Mouse (Mus musculus) liver, postnatal 0 days (tissue): ENCODE measurements around the gene Tnnt3. TPM values are rescaled to one million over a fixed set of nuclear protein-coding genes. Genes with fewer than 3 reads are reported as not detected.

Source experiments
- ATAC-seq: fragments of 200-750 bp; cut with Nextera tagmentation; 2 replicates; pipeline ENCODE4 v1.8.0; 2017; ENCODE audit warnings: mild to moderate bottlenecking, moderate library complexity
- DNase-seq: peaks from one replicate; pipeline ENCODE4 v3.0.0-alpha.2; 2016
- H3K27ac ChIP-seq: fragments of 300-500 bp; sonication (generic); 2 replicates; pipeline ENCODE4 v1.5.1; 2014; ENCODE audit warnings: antibody characterized with exemption, moderate library complexity, mild to moderate bottlenecking, low read depth
- H3K27me3 ChIP-seq: fragments of 300-500 bp; sonication (generic); 2 replicates; pipeline ENCODE4 v1.6.1; 2014; ENCODE audit warnings: low read length, control low read depth, mixed read lengths; ENCODE audit not compliant: insufficient read depth
- H3K36me3 ChIP-seq: fragments of 300-500 bp; sonication (generic); replicated peaks from 2 replicates; pipeline ENCODE4 v1.6.1; 2014; ENCODE audit warnings: mild to moderate bottlenecking, control low read depth, low read length, moderate library complexity, mixed read lengths; ENCODE audit not compliant: insufficient read depth
- H3K4me1 ChIP-seq: fragments of 300-500 bp; sonication (generic); 2 replicates; pipeline ENCODE4 v1.6.1; 2014; ENCODE audit warnings: antibody characterized with exemption, mild to moderate bottlenecking, control low read depth; ENCODE audit not compliant: insufficient read depth
- H3K4me2 ChIP-seq: fragments of 300-500 bp; sonication (generic); 2 replicates; pipeline ENCODE4 v1.6.1; 2014; ENCODE audit warnings: low read depth, mild to moderate bottlenecking, low read length, moderate library complexity, mixed read lengths
- H3K4me3 ChIP-seq: fragments of 300-500 bp; sonication (generic); 2 replicates; pipeline ENCODE4 v1.5.1; 2014; ENCODE audit warnings: low read depth, low read length
- H3K9ac ChIP-seq: fragments of 300-500 bp; sonication (generic); replicated peaks from 2 replicates; pipeline ENCODE4 v1.6.1; 2014; ENCODE audit warnings: mild to moderate bottlenecking, moderate library complexity
- H3K9me3 ChIP-seq: fragments of 300-500 bp; sonication (generic); 2 replicates; pipeline ENCODE4 v1.6.1; 2016; ENCODE audit warnings: mild to moderate bottlenecking, control low read depth, low read length, mixed read lengths
- CTCF ChIP-seq: sonication (generic); IDR thresholded peaks from 2 replicates; pipeline ENCODE4 v1.5.1; 2016; ENCODE audit warnings: antibody characterized with exemption, low read depth
- EP300 ChIP-seq: IDR thresholded peaks from 2 replicates; pipeline ENCODE4 v1.6.1; 2016; ENCODE audit warnings: antibody characterized with exemption, low read depth, mild to moderate bottlenecking
- WGBS: fragments of 180-500 bp; shearing (Covaris S2); extraction: QIAGEN DNeasy Blood & Tissue Kit; methylation state at CpG from one replicate; pipeline ENCODE4 v1.1.7; 2014; ENCODE audit not compliant: insufficient replicate concordance; 5-methylcytosine and 5-hydroxymethylcytosine counted together
- polyA plus RNA-seq: library from polyadenylated mRNA; unstranded; fragments of >200 nt; fragmentation: Nextera tagmentation; extraction: Ambion mirVana; gene quantifications from 2 replicates; pipeline ENCODE4 v1.2.1, GENCODE M21; 2015

The Tnnt3 gene
- polyA plus RNA-seq, 1 experiment from 2014 or later: 3.6 TPM

DNA sequence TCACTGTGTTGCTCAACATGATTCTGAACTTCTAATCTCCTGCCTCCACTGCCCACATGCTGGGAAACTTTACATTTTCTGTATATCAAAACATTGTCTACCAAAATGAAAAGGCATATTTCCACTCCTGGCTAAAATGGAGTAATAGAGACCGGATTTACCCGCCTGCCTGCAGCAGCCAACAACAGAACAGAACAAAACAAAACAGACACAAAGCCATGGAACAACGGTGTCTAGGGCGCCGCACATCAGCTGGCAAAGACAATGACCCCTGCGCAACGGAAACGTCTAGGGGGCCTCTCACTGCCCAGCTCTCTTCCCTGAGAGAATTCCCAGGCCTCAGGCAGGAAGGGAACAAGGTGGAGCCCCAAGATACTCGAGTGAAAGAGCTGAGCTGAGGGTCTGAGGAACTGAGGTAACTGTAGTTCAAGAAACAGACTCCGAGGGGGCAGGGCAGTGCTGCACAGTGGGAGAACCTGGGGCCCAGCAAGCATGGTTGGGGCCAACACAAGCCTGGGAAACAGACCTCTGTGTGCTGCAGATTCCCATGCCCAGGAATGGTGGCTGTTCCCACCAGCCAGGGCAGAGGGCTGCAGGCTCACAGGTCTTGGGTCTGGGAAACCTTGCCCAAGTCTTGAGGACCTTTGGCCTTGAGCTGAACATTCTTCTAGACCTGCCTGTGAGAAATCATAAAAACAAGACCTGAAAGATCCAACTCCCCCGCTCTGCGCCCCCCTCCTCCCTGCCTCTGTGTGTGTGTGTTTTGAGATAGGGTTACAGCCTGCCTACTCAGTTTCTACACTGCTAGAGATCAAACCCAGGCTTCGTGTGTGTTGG is 26.9 kb downstream of the Tnnt3 start:
- Histone ChIP-seq H3K9me3 (no peaks in the 10 kb centered on the region), H3K4me1 (peaks cover 23% of the 10 kb centered on the region), H3K4me2 (no peak overlapping the region)

DNA sequence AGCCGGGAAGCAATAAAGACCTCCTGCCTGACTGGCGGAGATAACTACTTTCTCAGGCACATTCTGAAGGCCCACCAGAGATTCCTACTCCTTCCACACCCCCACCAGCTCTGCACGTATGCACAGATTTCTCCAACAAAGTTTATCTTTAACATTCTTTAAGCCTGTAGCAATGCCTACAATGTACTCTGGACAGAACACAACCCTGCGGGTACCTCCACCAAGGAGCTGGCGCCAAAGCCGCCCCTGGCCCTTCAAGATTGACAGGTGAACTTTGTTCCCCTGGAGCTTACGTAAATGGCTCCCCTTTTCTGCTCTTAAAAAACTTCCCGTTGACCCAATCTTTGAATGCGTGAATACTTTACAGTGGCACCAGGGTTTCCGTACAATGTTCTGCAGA is 30.7 kb downstream of the Tnnt3 start:
- TF ChIP-seq CTCF: no peak
- TF ChIP-seq EP300: no peak
- no peaks in the 10 kb centered on the region for H3K9me3 ChIP-seq
- H3K4me3 ChIP-seq: no peak overlapping the region
- ATAC-seq (no peak), DNase-seq (no peak)
- no peaks in the 10 kb centered on the region for H3K36me3 ChIP-seq
- WGBS: 47% methylated on average over 10 of the region's 10 CpGs
- H3K27me3 ChIP-seq: no peaks in the 10 kb centered on the region
- H3K27ac ChIP-seq: no peak overlapping the region
- no peak overlapping the region for H3K4me2 ChIP-seq
- H3K9ac ChIP-seq: no peak overlapping the region
- peaks cover 38% of the 10 kb centered on the region for H3K4me1 ChIP-seq

More for the DNA sequence above, 26.9 kb downstream of the Tnnt3 start:
- DNase-seq: no peak
- Histone ChIP-seq H3K4me3 (no peak overlapping the region), H3K9ac (no peak overlapping the region; the same call in 1 of the 2 replicates), H3K27ac (peak overlapping the region; percentile 37; the same call in 1 of the 2 replicates), H3K36me3 (no peaks in the 10 kb centered on the region), H3K27me3 (no peaks in the 10 kb centered on the region)
- TF ChIP-seq CTCF (no peak), EP300 (peak; percentile 34; the same call in 1 of the 2 replicates)
- 36% methylated on average over 13 of the region's 13 CpGs for WGBS
- peak; percentile 29; the same call in 1 of the 2 replicates for ATAC-seq

DNA sequence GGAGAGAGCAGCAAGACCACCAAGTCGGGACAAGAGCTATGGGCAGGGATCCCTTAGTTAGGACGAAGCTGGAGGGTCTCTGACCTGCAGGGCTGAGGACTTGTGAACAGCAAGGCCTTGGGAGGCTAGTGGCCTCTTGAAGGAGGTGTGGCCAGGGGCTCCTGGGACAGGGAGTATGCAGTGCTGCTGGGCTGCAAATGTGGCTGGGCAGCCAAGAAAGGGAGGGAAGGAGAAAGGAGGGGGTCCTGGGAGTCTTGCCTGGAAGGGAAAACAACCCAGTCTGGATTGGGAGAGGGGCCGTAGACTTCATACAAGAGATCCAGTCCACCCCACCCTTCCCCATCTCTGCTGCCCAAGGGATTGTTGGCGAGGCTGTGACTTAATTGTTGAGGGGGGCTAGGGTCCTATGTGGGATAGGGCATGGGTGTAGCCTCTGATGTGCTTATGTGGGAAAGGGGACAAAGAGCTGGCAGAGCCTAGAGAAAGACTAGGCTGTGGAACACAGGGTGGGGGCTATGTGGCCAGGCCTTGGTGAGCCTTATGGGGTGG is 33.4 kb downstream of the Tnnt3 start:
- ATAC-seq (no peak), DNase-seq (no peak)
- no peaks in the 10 kb centered on the region for H3K36me3 ChIP-seq
- H3K4me2 ChIP-seq: 0 out of 2 replicates have a peak overlapping the region, but pooled peaks have one; percentile 93
- no peak for TF ChIP-seq CTCF
- no peak for TF ChIP-seq EP300
- H3K4me3 ChIP-seq: no peak overlapping the region
- 72% methylated on average over 4 of the region's 4 CpGs for WGBS
- peak overlapping the region; percentile 98; the same call in 1 of the 2 replicates for H3K27ac ChIP-seq
- H3K9ac ChIP-seq: no peak overlapping the region
- peaks cover 33% of the 10 kb centered on the region for H3K4me1 ChIP-seq
- H3K27me3 ChIP-seq: no peaks in the 10 kb centered on the region
- H3K9me3 ChIP-seq: no peaks in the 10 kb centered on the region

DNA sequence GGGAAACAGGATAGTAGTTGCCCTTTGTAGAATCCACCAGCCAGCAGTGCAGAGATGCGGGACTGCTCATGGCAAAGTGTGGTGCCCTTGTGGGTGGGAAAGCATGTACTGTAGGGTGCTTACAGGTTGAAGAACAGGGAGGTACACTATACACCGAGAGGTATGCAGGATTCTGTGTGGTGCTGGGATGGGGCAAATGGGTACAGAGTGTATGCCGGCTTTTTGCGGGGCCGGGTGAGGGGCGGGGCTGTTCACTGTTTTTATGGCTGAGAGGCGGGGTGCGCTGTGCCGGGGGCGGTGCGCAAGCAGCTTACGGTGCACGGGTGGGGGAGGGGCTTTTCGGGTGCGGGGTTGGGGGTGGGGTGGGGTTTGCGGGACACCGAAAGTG is 34.0 kb downstream of the Tnnt3 start, which contains the start of gene Mrpl23:
Gene Mrpl23 (plus strand): TSS at position 16 of the 388 bp plus-strand sequence.
- WGBS: 4% methylated on average over 15 of the region's 17 CpGs
- peak within 1 kb of the TSS; percentile 80 for H3K4me3 ChIP-seq
- peak within 1 kb of the TSS; percentile 88 for H3K9ac ChIP-seq
- TF ChIP-seq CTCF (no peak), EP300 (no peak)
- H3K36me3 ChIP-seq: peaks cover 4% of the 10 kb centered on the region; the same call in 1 of the 2 replicates
- peak; percentile 22 for ATAC-seq
- peak within 1 kb of the TSS; percentile 98 for H3K27ac ChIP-seq
- H3K4me1 ChIP-seq: peaks cover 33% of the 10 kb centered on the region
- peak within 1 kb of the TSS; percentile 93 for H3K4me2 ChIP-seq
- H3K9me3 ChIP-seq: no peaks in the 10 kb centered on the region
- H3K27me3 ChIP-seq: no peaks in the 10 kb centered on the region
- no peak for DNase-seq

DNA sequence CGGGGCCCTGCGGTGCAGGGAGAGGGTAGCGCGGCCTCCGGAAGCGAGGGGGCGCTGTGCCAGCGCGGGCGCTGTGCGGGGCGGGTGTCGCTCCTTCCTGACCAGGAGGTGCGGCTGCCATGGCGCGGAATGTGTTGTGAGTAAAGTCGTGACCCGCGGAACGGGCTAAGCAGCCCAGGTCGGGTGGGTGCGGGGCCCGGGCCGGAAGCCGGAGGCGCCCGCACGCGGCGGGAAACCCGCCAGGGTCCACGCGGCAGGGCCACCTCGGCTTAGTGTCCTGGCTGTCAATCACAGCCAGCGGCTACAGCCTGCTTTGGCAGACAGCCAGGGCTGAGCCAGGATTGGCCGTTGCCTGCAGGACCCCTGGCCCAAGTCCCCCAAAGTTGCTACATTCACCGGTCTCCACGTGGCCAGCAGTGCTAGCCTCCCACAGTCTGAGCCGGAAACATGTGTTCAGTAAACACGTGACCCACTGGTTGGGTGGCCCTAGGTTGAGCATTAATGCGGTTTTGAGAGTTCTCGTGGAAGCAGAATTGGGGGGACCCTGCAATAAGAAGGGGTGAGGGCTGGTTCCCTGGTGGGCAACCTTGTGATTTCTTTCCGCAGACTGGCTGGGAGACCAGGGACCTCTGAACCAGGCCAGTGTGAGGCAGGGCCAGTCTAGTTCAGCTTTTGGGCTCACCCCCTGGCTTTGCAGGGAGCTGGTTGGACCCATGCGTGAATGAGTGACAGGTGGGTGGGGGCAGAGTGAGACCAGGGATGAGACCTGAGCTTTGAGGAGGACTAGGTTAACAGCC is 34.6 kb downstream of the Tnnt3 start:
- peak overlapping the region; percentile 93 for H3K4me2 ChIP-seq
- H3K9me3 ChIP-seq: no peaks in the 10 kb centered on the region
- peaks cover 39% of the 10 kb centered on the region for H3K4me1 ChIP-seq
- ATAC-seq: peak; percentile 84
- H3K27ac ChIP-seq: peak overlapping the region; percentile 98
- TF ChIP-seq CTCF: peak; percentile 87
- TF ChIP-seq EP300: no peak
- H3K27me3 ChIP-seq: no peaks in the 10 kb centered on the region
- 1% methylated on average over 33 of the region's 44 CpGs for WGBS
- H3K9ac ChIP-seq: peak overlapping the region; percentile 88
- H3K36me3 ChIP-seq: peaks cover 4% of the 10 kb centered on the region; the same call in 1 of the 2 replicates
- peak overlapping the region; percentile 80 for H3K4me3 ChIP-seq
- DNase-seq: peak; percentile 88

DNA sequence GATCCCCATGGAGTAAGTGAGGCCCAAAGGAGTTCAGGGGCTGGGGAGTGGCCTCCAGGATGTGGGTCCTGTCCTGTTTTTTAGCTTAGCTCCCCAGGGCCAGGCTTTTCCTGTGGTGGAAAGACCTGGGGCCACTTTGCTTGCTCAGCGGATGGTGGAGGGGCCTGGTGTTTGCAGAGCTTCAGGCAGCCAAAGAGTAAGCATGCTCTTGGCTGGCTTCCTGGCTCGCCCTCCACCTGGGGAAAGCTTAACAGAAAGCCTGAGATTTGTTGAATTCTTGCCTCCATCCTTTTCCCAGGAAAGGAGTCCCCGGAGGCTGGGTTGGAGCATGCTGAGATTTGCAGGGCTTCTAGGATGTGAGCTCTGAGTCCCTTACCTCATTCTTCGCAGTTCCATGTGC is 36.5 kb downstream of the Tnnt3 start:
- Histone ChIP-seq H3K36me3 (peaks cover 8% of the 10 kb centered on the region; the same call in 1 of the 2 replicates), H3K4me2 (no peak overlapping the region), H3K27me3 (no peaks in the 10 kb centered on the region), H3K27ac (peak overlapping the region; percentile 98), H3K4me3 (no peak overlapping the region), H3K4me1 (peaks cover 35% of the 10 kb centered on the region), H3K9ac (peak overlapping the region; percentile 50), H3K9me3 (no peaks in the 10 kb centered on the region)
- ATAC-seq (no peak), DNase-seq (peak; percentile 37)
- WGBS: 65% methylated on average over 4 of the region's 4 CpGs
- TF ChIP-seq EP300 (no peak), CTCF (no peak)
